Mouse (Mus musculus) forebrain, embryonic 16.5 days (tissue): ENCODE measurements around the gene Vps41. TPM values are rescaled to one million over a fixed set of nuclear protein-coding genes. Genes with fewer than 3 reads are reported as not detected.
A peak's percentile ranks its signal among the peaks of the same experiment; 100 is the strongest.

Experiments used
- ATAC-seq: fragments of 200-750 bp; cut with Nextera tagmentation; 2 replicates; pipeline ENCODE4 v1.8.0; 2017; ENCODE audit warnings: mild to moderate bottlenecking, moderate library complexity
- H3K27ac ChIP-seq: fragments of 300-500 bp; sonication (generic); 2 replicates; pipeline ENCODE4 v1.5.1; 2014; ENCODE audit warnings: low read length, control low read depth
- H3K27me3 ChIP-seq: fragments of 300-500 bp; sonication (generic); replicated peaks from 2 replicates; pipeline ENCODE4 v1.6.1; 2014; ENCODE audit warnings: low read length; ENCODE audit not compliant: control insufficient read depth, insufficient read depth
- H3K36me3 ChIP-seq: fragments of 300-500 bp; sonication (generic); 2 replicates; pipeline ENCODE4 v1.6.1; 2014; ENCODE audit not compliant: control insufficient read depth, insufficient read depth
- H3K4me1 ChIP-seq: fragments of 300-500 bp; sonication (generic); replicated peaks from 2 replicates; pipeline ENCODE4 v1.6.1; 2014; ENCODE audit warnings: low read length; ENCODE audit not compliant: control insufficient read depth, insufficient read depth
- H3K4me2 ChIP-seq: fragments of 300-500 bp; sonication (generic); 2 replicates; pipeline ENCODE4 v1.6.1; 2014; ENCODE audit warnings: mild to moderate bottlenecking, low read length, control low read depth
- H3K4me3 ChIP-seq: fragments of 300-500 bp; sonication (generic); replicated peaks from 2 replicates; pipeline ENCODE4 v1.5.1; 2014; ENCODE audit warnings: mild to moderate bottlenecking, low read length, control low read depth
- H3K9ac ChIP-seq: fragments of 300-500 bp; sonication (generic); replicated peaks from 2 replicates; pipeline ENCODE4 v1.6.1; 2014; ENCODE audit warnings: low read depth, low read length, control low read depth
- H3K9me3 ChIP-seq: fragments of 300-500 bp; sonication (generic); 2 replicates; pipeline ENCODE4 v1.6.1; 2016; ENCODE audit warnings: low read length; ENCODE audit not compliant: control insufficient read depth
- WGBS: fragments of 180-500 bp; shearing (Covaris S2); extraction: QIAGEN DNeasy Blood & Tissue Kit; methylation state at CpG from one replicate; pipeline ENCODE4 v1.1.7; 2014; 5-methylcytosine and 5-hydroxymethylcytosine counted together
- polyA plus RNA-seq: library from polyadenylated mRNA; unstranded; fragments of >200 nt; fragmentation: Nextera tagmentation; extraction: Ambion mirVana; gene quantifications from 2 replicates; pipeline ENCODE4 v1.2.1, GENCODE M21; 2015

Vps41 gene
- polyA plus RNA-seq, 1 experiment from 2014 or later, result 136 TPM

- Histone ChIP-seq H3K4me3 (no peak overlapping the region), H3K36me3 (no peaks in the 10 kb centered on the region), H3K4me2 (no peak overlapping the region), H3K4me1 (peaks cover 5% of the 10 kb centered on the region), H3K27me3 (no peaks in the 10 kb centered on the region), H3K9ac (no peak overlapping the region), H3K9me3 (no peaks in the 10 kb centered on the region), H3K27ac (no peak overlapping the region)
- WGBS, result 56% methylated on average over 2 of the region's 2 CpGs
- ATAC-seq, result no peak; the same call in 1 of the 2 replicates
Observed at GRCm38 (mm10) chr13:18788689-18789088, 71.6 kb downstream of the Vps41 start.

DNA sequence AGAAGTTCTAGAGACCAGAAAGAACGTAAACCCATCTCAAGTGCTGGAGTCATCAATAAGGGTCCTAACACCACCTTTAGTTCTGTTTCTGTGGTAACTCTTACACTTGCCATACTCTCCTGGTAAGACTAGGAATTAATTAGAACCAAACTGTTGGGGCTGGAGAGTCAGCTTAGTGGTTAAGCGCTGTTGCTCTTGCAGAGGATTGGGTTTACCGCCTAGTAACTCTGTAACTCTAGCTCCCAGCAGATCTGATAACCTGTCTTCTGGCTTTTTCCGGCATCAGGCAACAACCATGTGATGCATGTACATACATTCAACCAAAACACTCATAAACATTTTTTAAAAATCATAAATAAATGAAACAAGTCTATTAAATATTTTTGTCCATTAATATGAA, 72.6 kb downstream of the Vps41 start:
- no peak overlapping the region for H3K27ac ChIP-seq
- H3K9ac ChIP-seq, result no peak overlapping the region
- H3K36me3 ChIP-seq, result no peaks in the 10 kb centered on the region
- H3K4me1 ChIP-seq, result peaks cover 5% of the 10 kb centered on the region
- no peak overlapping the region for H3K4me2 ChIP-seq
- H3K9me3 ChIP-seq, result no peaks in the 10 kb centered on the region
- H3K27me3 ChIP-seq, result no peaks in the 10 kb centered on the region
- 94% methylated on average over 4 of the region's 4 CpGs for WGBS
- ATAC-seq, result no peak
- H3K4me3 ChIP-seq, result no peak overlapping the region

DNA sequence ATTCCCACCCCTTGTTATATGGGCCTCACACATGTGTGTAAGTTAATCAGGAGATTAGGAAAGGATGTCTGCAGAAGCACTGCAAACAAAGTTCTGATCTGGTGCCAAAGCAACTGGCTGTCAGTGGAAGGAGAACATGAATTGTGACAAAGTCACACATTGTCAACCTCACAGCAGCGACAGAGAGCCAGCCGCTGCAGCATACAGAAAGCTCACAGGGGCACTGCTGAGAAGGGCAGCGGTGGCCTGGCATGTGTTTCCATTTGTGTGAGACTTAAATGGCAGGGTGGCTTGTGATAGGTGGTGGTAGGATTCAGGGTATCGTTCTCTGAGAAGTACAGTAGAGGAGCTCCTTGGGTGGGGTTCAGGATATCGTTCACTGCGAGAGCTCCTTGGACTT, 73.0 kb downstream of the Vps41 start:
- Histone ChIP-seq H3K27me3 (no peaks in the 10 kb centered on the region), H3K4me1 (peaks cover 5% of the 10 kb centered on the region), H3K9me3 (no peaks in the 10 kb centered on the region), H3K9ac (no peak overlapping the region), H3K4me2 (no peak overlapping the region), H3K27ac (no peak overlapping the region), H3K4me3 (no peak overlapping the region), H3K36me3 (no peaks in the 10 kb centered on the region)
- 55% methylated on average over 6 of the region's 6 CpGs for WGBS
- peak; percentile 62; the same call in 1 of the 2 replicates for ATAC-seq

DNA sequence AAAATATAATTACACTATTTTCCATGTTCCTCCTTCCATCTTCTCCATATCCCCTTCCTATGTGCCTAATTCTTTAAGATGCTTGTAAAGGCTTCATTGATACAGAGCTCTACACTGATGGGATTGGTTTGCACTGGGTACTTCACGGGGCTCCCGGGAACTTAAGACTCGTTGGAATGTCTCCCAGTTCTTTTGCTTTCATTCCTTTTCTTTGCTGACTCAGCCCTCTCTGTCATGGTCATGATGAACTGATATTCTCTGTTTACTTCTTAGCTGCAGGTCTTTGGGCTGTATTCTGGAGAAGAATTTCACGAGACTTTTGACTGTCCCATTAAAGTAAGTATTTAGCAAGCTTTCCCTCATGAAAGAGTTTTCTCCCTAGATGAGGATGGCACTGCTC, 74.2 kb downstream of the Vps41 start:
- H3K9ac ChIP-seq, result no peak overlapping the region
- 63% methylated on average over 4 of the region's 4 CpGs for WGBS
- H3K4me2 ChIP-seq, result no peak overlapping the region
- H3K4me3 ChIP-seq, result no peak overlapping the region
- no peaks in the 10 kb centered on the region for H3K36me3 ChIP-seq
- H3K4me1 ChIP-seq, result peaks cover 5% of the 10 kb centered on the region
- ATAC-seq, result no peak
- H3K27ac ChIP-seq, result no peak overlapping the region
- no peaks in the 10 kb centered on the region for H3K9me3 ChIP-seq
- H3K27me3 ChIP-seq, result no peaks in the 10 kb centered on the region

GRCm38 (mm10) chr13:18791724-18792123, 74.6 kb downstream of the Vps41 start:
- Histone ChIP-seq H3K9me3 (no peaks in the 10 kb centered on the region), H3K9ac (no peak overlapping the region), H3K4me3 (no peak overlapping the region), H3K27ac (no peak overlapping the region), H3K4me2 (no peak overlapping the region), H3K27me3 (no peaks in the 10 kb centered on the region), H3K4me1 (peaks cover 5% of the 10 kb centered on the region), H3K36me3 (no peaks in the 10 kb centered on the region)
- WGBS, result 89% methylated on average over 2 of the region's 2 CpGs
- ATAC-seq, result no peak

DNA sequence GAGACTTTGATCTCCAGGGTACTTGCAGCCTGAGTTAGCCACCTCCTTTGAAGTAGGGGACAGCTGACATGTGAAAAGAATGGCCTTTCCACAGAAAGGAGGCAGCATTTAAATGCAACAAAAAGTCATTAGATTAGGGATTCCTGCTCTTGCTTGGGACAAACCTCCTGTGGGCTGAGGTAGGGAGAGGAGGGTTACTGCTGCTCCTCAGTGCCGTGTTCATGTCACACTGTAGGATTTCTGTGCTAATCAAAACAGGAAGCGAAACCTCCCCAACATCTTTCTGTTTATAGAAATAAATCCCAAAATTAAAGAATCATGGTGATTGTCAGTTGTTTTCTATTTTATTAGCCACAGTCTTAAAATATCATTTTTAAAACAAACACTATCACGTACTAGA, 77.4 kb downstream of the Vps41 start:
- H3K9ac ChIP-seq, result no peak overlapping the region
- H3K36me3 ChIP-seq, result no peaks in the 10 kb centered on the region
- ATAC-seq, result no peak
- WGBS, result 72% methylated on average over 3 of the region's 3 CpGs
- H3K4me1 ChIP-seq, result peaks cover 5% of the 10 kb centered on the region
- no peaks in the 10 kb centered on the region for H3K27me3 ChIP-seq
- no peaks in the 10 kb centered on the region for H3K9me3 ChIP-seq
- no peak overlapping the region for H3K4me3 ChIP-seq
- no peak overlapping the region for H3K4me2 ChIP-seq
- H3K27ac ChIP-seq, result no peak overlapping the region

DNA sequence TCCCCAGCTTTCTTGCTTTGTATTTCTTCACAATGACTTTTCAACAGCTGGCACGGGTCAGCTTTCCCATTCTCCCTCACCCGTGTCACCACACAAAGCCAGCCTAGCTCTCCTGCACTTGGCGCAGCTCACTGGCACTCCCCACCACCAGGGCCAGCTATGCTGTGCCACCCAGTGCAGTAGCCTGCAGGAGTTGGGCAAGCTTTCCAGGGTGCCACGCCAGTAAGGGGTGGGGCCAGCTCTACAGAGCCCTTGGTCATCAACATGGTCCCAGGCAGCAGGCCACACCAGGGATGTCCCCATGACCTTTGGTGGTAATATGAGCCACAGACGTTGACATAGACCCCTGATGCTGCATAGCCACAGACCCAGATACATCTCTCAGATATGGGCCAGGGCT, 80.5 kb downstream of the Vps41 start:
- WGBS, result 85% methylated on average over 5 of the region's 5 CpGs
- no peaks in the 10 kb centered on the region for H3K9me3 ChIP-seq
- no peaks in the 10 kb centered on the region for H3K36me3 ChIP-seq
- no peak overlapping the region for H3K4me2 ChIP-seq
- H3K27ac ChIP-seq, result no peak overlapping the region
- no peak overlapping the region for H3K9ac ChIP-seq
- no peak overlapping the region for H3K4me3 ChIP-seq
- no peaks in the 10 kb centered on the region for H3K27me3 ChIP-seq
- ATAC-seq, result no peak
- no peaks in the 10 kb centered on the region for H3K4me1 ChIP-seq

- no peaks in the 10 kb centered on the region for H3K9me3 ChIP-seq
Observed at GRCm38 (mm10) chr13:18800434-18800833, 83.3 kb downstream of the Vps41 start.

DNA sequence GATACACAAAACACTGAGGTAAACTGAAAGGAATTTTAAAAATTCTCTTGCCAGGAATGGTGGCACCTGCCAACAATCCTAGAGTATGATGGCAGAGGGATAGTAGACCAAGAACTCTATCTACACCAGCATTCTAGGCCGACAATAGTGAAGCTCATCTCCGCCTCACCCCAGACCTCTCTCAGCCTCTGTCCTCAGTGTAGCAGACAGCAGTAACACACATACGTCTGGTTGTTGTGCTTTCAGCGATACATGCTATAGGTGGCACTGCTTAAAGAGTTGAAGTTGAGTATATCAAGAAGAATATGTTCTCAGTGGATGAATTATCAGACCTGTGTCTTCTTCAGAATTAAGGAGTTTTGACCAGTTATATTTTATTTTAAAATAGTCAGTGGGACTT, 92.4 kb downstream of the Vps41 start:
- no peak for ATAC-seq

More at GRCm38 (mm10) chr13:18800434-18800833, 83.3 kb downstream of the Vps41 start:
- no peaks in the 10 kb centered on the region for H3K27me3 ChIP-seq
- no peak overlapping the region for H3K27ac ChIP-seq
- 74% methylated on average over 3 of the region's 3 CpGs for WGBS
- H3K4me3 ChIP-seq, result no peak overlapping the region
- no peaks in the 10 kb centered on the region for H3K36me3 ChIP-seq
- no peaks in the 10 kb centered on the region for H3K4me1 ChIP-seq
- no peak overlapping the region for H3K9ac ChIP-seq
- no peak for ATAC-seq
- no peak overlapping the region for H3K4me2 ChIP-seq

More for the DNA sequence above, 92.4 kb downstream of the Vps41 start:
- 74% methylated on average over 4 of the region's 4 CpGs for WGBS
- Histone ChIP-seq H3K4me1 (peaks cover 6% of the 10 kb centered on the region; the same call in 1 of the 2 replicates), H3K9me3 (no peaks in the 10 kb centered on the region), H3K4me2 (no peak overlapping the region), H3K36me3 (peaks cover 5% of the 10 kb centered on the region; the same call in 1 of the 2 replicates), H3K4me3 (no peak overlapping the region), H3K27me3 (no peaks in the 10 kb centered on the region), H3K9ac (no peak overlapping the region), H3K27ac (no peak overlapping the region)
